Mouse (Mus musculus) gastrocnemius, postnatal 4 days (tissue): Measurements from ENCODE around the gene Oasl1. TPM values are rescaled to one million over a fixed set of nuclear protein-coding genes. Genes with fewer than 3 reads are reported as not detected.
"Not testable (repeated sequence)": the region's sequence is repeated elsewhere in the genome, so short reads cannot be mapped to it uniquely, and the experiment has no call there.

Experiments used
- DNase-seq, 2 experiments: peaks; one replicate each; pipeline ENCODE4 v3.0.0; 2021 to 2022; ENCODE audit warnings: low spot score in 2 of 2, mixed read lengths in 2 of 2
- total RNA-seq, 2 experiments: library from RNA; stranded (reverse); gene quantifications; 2 replicates each; pipeline ENCODE4 v1.2.3; 2021

Oasl1 gene
- total RNA-seq, 2 experiments from 2014 or later = 0.52 to 0.71 TPM

GRCm38 (mm10) chr5:114922366-114922731 is 691 bp upstream of the Oasl1 start:
- DNase-seq = no peak

- DNase-seq = no peak
Measured at GRCm38 (mm10) chr5:114926153-114926684, 3.2 kb downstream of the Oasl1 start.

GRCm38 (mm10) chr5:114926753-114927152 is 3.7 kb downstream of the Oasl1 start:
- no peak for DNase-seq

- DNase-seq = no peak
Measured at GRCm38 (mm10) chr5:114931626-114932025, 8.6 kb downstream of the Oasl1 start.

GRCm38 (mm10) chr5:114933206-114933605 is 10.2 kb downstream of the Oasl1 start:
- no peak for DNase-seq

GRCm38 (mm10) chr5:114935838-114936237 is 12.8 kb downstream of the Oasl1 start:
- no peak for DNase-seq

GRCm38 (mm10) chr5:114941138-114941537 is 18.1 kb downstream of the Oasl1 start:
- DNase-seq = not testable (repeated sequence)

GRCm38 (mm10) chr5:114942074-114942765 is 19.2 kb downstream of the Oasl1 start, which contains the start of gene 2210016L21Rik:
Gene 2210016L21Rik (plus strand): TSS chr5:114942158.
- DNase-seq = peak; percentile 58 to 80

GRCm38 (mm10) chr5:114942766-114943130 is 19.7 kb downstream of the Oasl1 start:
- DNase-seq = no peak

GRCm38 (mm10) chr5:114945072-114945471 is 22.0 kb downstream of the Oasl1 start:
- DNase-seq = no peak

GRCm38 (mm10) chr5:114948891-114949290 is 25.9 kb downstream of the Oasl1 start:
- DNase-seq = peak in 1 of 2 experiments; percentile 59

- DNase-seq = no peak
Measured at GRCm38 (mm10) chr5:114949316-114949715, 26.3 kb downstream of the Oasl1 start.

GRCm38 (mm10) chr5:114949812-114950211 is 26.8 kb downstream of the Oasl1 start:
- DNase-seq = no peak

- no peak for DNase-seq
Measured at GRCm38 (mm10) chr5:114950669-114951068, 27.6 kb downstream of the Oasl1 start.

- no peak for DNase-seq
Measured at GRCm38 (mm10) chr5:114951279-114951880, 28.3 kb downstream of the Oasl1 start.

GRCm38 (mm10) chr5:114953326-114953725 is 30.3 kb downstream of the Oasl1 start:
- DNase-seq = no peak

- DNase-seq = no peak
Measured at GRCm38 (mm10) chr5:114958069-114958468, 35.0 kb downstream of the Oasl1 start.

GRCm38 (mm10) chr5:114961590-114962360 is 38.7 kb downstream of the Oasl1 start:
- no peak for DNase-seq

GRCm38 (mm10) chr5:114964315-114964966 is 41.4 kb downstream of the Oasl1 start:
- no peak for DNase-seq

- no peak for DNase-seq
Measured at GRCm38 (mm10) chr5:114964967-114965898, 42.2 kb downstream of the Oasl1 start.
